Mouse (Mus musculus) cerebellum, adult 18-20 months (tissue): Measurements from ENCODE around the gene Hirip3.
"Not testable (repeated sequence)": the region's sequence is repeated elsewhere in the genome, so short reads cannot be mapped to it uniquely, and the experiment has no call there.

Experiments used
- DNase-seq, 2 experiments: peaks; one replicate each; pipeline ENCODE4 v3.0.0; 2021

Gene Hirip3

GRCm38 (mm10) chr7:126855641-126856040 is 6.1 kb upstream of the Hirip3 start:
- peak; percentile 41 to 58 for DNase-seq

DNA sequence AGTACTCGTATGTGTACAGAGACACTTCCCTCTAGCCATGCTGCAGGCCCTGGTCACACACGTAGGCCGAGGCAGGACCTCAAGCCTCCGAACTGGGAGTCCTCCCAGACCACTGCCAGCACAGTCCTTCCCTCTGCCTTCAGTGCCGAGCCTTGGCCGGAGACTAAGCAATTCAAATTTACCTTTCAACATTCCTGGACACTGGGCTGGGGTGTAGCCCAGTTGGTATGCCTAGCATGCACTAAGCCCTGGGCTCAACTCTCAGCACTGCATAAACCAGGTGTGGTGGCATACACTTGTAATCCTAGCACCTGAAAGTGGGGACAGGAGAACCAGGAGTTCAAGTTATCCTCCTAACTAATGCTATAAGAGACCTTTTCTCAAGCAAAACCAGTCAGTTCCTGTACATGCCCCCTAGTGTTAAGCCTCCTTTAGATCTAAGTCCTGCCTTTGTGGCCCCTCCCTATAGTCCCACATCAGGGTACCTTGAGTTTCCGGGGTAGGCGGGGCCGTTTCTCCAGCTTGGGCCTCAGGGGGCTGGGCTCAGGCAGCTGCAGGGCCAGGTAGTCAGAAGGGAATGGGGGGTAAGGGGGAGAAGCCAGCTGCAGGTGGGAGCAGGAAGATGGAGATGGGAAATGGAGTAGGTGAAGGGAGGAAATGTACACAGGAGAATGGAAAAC is 4.9 kb upstream of the Hirip3 start:
- DNase-seq: no peak

DNA sequence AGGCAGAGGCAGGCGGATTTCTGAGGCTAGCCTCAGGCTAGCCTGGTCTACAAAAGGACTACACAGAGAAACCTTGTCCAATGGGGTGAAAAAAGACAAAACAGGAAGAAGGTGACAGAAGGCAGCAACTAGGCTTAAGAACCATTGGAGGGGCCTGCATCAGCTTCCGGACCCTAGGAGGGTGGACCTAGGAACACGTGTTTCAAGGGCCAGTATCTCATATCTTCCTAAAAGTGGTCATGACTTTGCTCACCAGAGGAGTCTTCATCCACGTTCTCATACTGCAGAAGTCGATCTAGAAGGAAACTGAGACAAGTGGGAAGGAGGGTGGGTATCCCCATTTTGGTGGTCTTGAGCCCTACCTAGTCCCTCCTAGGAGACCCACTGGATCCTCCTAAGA is 785 bp upstream of the Hirip3 start:
- DNase-seq: no peak

DNA sequence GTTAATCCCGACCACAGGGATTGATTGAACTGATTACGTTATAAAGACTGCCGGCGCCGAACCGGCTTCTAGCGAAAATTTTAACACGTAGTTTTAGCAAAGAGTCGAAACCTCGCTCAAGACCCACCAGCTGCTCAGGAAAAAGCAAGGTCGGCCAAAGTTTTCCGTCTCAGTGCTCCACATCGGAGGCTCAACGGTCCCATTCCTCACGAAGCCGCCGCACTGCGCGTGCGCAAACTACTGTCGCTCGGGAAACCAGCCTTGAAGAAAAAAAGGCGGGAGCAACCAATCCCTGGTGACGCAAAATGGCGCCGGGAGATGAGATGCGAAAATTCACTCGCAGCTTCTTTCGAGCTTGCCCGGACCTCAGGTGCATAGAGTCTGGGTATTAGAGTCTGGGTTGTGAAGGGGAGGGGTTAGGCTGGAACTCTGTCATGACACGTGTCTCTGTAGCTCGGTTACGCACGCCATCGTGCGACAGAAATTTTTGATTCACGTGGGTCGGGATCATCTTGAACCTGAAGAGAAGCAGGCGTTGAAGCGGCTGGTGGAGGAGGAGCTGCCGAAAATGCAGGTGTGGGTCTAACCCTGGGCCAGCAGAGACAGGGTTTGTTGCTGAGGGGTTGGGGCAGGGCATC is 494 bp downstream of the Hirip3 start, which contains the start of gene Ino80e:
Gene Ino80e, minus strand, starts transcription at position 231 of the 638 bp plus-strand sequence.
- DNase-seq: peak; percentile 94 to 97

- no peak for DNase-seq
Measured at GRCm38 (mm10) chr7:126863791-126864190, 2.0 kb downstream of the Hirip3 start.

- no peak for DNase-seq
Measured at GRCm38 (mm10) chr7:126867534-126867933, 5.8 kb downstream of the Hirip3 start.

- no peak for DNase-seq
Measured at GRCm38 (mm10) chr7:126868003-126868402, 6.2 kb downstream of the Hirip3 start.

- DNase-seq: no peak
Measured at GRCm38 (mm10) chr7:126869780-126870519, 8.2 kb downstream of the Hirip3 start.

GRCm38 (mm10) chr7:126870520-126870891 is 8.7 kb downstream of the Hirip3 start:
- DNase-seq: no peak

- no peak for DNase-seq
Measured at GRCm38 (mm10) chr7:126877239-126877638, 15.5 kb downstream of the Hirip3 start.

- no peak for DNase-seq
Measured at GRCm38 (mm10) chr7:126881040-126881439, 19.3 kb downstream of the Hirip3 start.

DNA sequence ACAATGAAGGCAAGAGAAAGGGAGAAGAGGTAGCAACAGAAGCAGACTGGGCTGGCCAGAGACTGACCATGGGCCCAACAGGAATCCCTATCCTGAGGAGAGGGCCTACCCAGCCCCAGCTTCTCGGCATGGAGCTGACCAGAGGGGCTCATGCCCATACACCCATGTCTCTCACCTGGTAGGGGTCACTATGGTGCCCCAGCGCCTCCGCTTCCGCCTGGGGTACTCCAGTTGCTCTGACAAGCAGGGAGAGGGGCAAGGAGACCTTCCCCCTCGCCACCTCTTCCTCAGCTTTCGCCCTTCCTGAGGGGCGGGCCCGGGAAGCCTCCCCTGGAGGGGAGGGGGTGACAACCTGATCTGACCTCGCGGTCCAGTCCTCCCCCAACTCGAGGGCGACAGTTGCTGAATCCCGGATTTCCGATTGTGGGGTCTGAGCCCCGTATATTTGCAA is 22.0 kb downstream of the Hirip3 start:
- DNase-seq: peak in 1 of 2 experiments; percentile 34

- peak; percentile 98 to 99 for DNase-seq
Measured at GRCm38 (mm10) chr7:126884286-126885164, 22.8 kb downstream of the Hirip3 start, which contains the start of gene Taok2. Gene Taok2 (minus strand): TSS chr7:126884703.

- DNase-seq: no peak
Measured at GRCm38 (mm10) chr7:126887281-126887680, 25.5 kb downstream of the Hirip3 start.

DNA sequence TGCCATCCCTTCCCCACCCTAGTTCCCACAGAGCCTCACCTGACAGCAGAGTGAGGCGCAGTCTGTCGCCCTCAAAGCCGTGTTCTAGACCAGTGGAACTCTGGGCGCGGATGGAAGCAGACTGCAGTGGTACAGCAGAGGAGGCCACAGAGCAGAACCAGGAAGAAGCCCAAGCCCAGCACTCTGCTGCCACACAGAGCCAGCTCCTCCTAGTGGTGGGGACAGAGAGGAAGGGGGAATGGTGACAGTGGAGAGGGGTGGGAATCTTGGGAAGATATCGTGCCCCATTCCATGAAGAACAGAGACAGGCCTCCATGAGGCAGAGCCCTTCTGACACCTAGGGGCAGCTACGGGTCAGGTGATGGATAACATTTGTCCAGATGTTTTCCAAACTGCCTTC is 27.1 kb downstream of the Hirip3 start:
- DNase-seq: no peak

DNA sequence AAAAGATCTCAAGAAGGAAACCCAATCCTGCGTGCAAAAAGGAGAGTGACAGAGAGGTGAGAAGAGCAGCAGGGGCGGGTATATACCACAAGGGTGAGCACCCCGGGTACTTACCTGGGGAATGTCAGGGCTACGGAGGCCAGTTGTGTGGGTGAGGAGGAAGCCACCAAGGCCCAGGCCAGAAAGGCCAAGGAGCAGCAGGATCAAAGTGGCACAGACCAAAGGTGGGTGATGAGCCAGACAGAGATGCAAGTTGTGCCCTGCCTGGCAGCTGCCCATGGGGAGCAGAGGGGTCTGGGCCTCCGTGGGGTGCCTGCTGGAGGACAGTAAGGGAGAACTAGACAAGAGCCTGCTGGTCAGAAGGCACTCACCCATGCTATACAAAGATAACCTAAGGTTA is 35.1 kb downstream of the Hirip3 start:
- peak; percentile 10 to 15 for DNase-seq

GRCm38 (mm10) chr7:126897390-126898101 is 35.8 kb downstream of the Hirip3 start:
- peak in 1 of 2 experiments; percentile 10 for DNase-seq

DNA sequence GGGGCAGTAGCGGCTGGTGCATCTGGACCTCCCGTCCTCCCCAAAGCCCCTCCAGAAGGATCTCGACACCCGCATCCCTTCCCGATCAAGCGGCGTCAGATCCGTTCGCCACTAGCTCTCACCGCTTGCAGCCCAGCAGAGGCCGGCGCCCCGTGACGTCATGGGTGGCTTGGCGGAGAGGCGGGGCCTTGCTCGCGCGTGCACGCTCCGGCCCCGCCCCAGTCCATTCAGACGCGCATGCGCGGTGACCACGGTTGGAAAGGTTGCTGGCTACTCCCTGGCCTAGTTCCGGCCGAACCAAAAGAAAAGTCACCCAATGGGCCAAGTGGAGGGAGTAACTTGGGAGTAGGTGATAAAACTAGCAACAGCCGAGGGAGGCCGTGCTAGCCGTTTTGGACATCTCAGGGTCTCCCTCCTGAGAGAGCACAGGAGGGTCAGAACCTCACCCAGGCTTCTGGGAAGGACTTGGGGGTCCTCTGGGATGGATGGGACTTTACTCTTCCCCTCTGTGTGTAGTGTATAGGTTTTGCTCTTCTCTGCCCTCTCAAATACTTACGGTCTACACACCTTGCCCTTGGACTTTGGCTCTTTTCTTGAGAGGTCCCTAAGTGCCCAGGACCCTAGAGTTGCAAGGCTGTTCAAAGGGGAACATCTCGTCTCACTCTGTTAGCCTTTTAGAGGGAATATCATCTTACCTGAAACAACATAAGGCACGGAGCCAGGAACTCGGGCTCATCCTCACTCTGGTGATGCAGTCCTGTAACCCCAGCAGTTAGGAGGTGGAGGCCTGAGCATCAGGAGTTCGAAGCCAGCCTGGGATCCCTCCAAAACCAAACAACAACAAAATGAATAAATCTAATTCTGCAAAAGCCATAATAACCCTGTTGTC is 36.6 kb downstream of the Hirip3 start:
- peak; percentile 96 to 100 for DNase-seq

DNA sequence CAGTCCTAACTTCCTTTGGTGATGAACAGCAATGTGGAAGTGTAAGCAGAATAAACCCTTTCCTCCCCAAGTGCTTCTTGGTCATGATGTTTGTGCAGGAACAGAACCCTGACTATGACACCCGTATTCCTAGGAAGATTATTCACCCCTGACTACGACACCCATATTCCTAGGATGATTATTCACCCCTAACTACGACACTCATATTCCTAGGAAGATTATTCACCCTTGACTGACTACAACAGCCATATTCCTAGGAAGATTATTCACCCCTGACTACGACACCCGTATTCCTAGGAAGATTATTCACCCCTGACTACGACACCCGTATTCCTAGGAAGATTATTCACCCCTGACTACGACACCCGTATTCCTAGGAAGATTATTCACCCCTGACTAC is 38.0 kb downstream of the Hirip3 start:
- not testable (repeated sequence) for DNase-seq

- DNase-seq: no peak
Measured at GRCm38 (mm10) chr7:126905590-126905989, 43.8 kb downstream of the Hirip3 start.

DNA sequence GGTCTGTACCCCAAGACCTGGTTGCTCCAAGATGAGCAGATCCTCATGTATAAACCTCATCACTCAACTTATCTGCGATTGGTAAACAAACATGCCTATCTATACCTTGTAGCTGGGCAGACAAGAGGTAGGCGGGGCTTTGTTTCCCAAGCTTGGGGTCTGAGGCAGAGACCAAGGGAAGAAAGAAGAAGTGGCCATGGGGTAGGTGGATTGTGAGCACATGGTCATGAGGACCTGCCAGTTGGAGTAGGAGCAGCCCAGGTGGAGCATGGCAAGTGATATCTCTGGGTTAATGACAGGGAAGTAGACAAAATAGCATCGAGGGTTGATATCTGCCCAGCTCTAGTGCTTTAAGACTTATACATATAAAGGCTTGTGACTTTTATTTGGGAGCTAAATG is 53.1 kb downstream of the Hirip3 start:
- no peak for DNase-seq
